In the genomic region with DNA sequence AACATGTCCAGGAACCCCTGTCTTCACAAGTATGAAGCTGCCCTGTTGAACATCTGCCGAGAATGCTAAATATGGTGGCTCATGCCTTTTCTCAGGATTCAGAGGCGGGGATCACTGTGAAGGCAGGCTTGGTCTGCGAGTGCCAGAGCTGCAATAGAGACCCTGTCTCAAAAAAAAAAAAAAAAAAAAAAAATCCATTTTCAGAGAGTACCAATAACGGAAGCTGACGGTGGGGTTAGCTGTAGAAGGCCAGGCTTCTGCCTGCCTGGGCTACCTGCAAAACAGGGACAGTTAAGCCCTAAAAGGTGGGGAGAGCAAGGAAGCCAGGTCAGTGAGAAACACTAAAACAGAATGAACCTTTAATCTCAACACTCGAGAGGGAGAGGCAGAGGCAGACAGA, we compare ENCODE assay signal across 9 mouse cellular contexts. TPM values are rescaled to one million over a fixed set of nuclear protein-coding genes. Genes with fewer than 3 reads are reported as not detected.
DNase-seq lines count a peak whose midpoint lies in the region; ATAC-seq and TF ChIP-seq lines count a peak whose summit lies in the region.
"Had no signal": no experiment of that assay in that cellular context is flagged by ENCODE, and none has a peak within 500 bp of the region (broad histone marks: within the 10 kb centered on the region; RNA-seq: fewer than 3 reads in every experiment).

No protein-coding gene starts in this region.

- 0 out of 2 replicates have a peak, but pooled peaks cover 3% of the 10 kb centered on the region for H3K4me1 ChIP-seq in testis, adult 2 months (ENCODE audit: control insufficient read depth, insufficient read depth, low read length)
- peaks cover 12% of the 10 kb centered on the region for H3K4me1 ChIP-seq in forebrain, embryonic 12.5 days
- peaks cover 45% of the 10 kb centered on the region for H3K4me1 ChIP-seq in liver, embryonic 12.5 days
- H3K4me1 ChIP-seq in stomach, postnatal 0 days (replicated peaks; ENCODE audit: control insufficient read depth, insufficient read depth), result peaks cover 5% of the 10 kb centered on the region; the same call in 1 of the 2 replicates

- peak overlapping the region; percentile 92 for H3K4me3 ChIP-seq in testis, adult 2 months (ENCODE audit: control insufficient read depth, low read depth, low read length)
- H3K4me3 ChIP-seq in forebrain, embryonic 12.5 days (replicated peaks), result peak overlapping the region; percentile 90
- H3K4me3 ChIP-seq in liver, embryonic 12.5 days, result peak overlapping the region; percentile 91
- H3K4me3 ChIP-seq in stomach, postnatal 0 days (ENCODE audit: low read depth, low read length), result no peak overlapping the region

- peak overlapping the region; percentile 91; the same call in 1 of the 2 replicates for H3K27ac ChIP-seq in testis, adult 2 months (ENCODE audit: control insufficient read depth, insufficient read depth, low read depth, low read length)
- H3K27ac ChIP-seq in forebrain, embryonic 12.5 days, result no peak overlapping the region; the same call in 1 of the 2 replicates
- peak overlapping the region; percentile 76; the same call in 1 of the 2 replicates for H3K27ac ChIP-seq in liver, embryonic 12.5 days
- H3K27ac ChIP-seq in stomach, postnatal 0 days (replicated peaks), result no peak overlapping the region

- no peak for ATAC-seq in forebrain, embryonic 12.5 days (ENCODE audit: low FRiP score)
- ATAC-seq in liver, embryonic 12.5 days, result no peak
- no peak for ATAC-seq in stomach, postnatal 0 days (ENCODE audit: low FRiP score, low TSS enrichment)
- no peak for ATAC-seq in monocyte, adult 5-6 weeks (replicated peaks; ENCODE audit: insufficient number of reproducible peaks, low FRiP score, low TSS enrichment, poor library complexity, severe bottlenecking)

- no peak for DNase-seq in testis, postnatal 14 days (ENCODE audit: low spot score)
- no peak for DNase-seq in stomach, postnatal 0 days (ENCODE audit: low spot score)
- DNase-seq in right cerebral cortex, postnatal 4 days, result no peak
- no peak for DNase-seq in left cerebral cortex, adult 18-20 months (ENCODE audit: low spot score in 2 of 2)

- 98% methylated on average over 6 of the region's 6 CpGs for WGBS in forebrain, embryonic 12.5 days
- 51% methylated on average over 6 of the region's 6 CpGs for WGBS in liver, embryonic 12.5 days (ENCODE audit: insufficient replicate concordance)
- 91% methylated on average over 6 of the region's 6 CpGs for WGBS in stomach, postnatal 0 days

- H3K9ac ChIP-seq in forebrain, embryonic 12.5 days, result no peak overlapping the region
- peak overlapping the region; percentile 73 for H3K9ac ChIP-seq in liver, embryonic 12.5 days
- no peak overlapping the region for H3K9ac ChIP-seq in stomach, postnatal 0 days (ENCODE audit: low read length)

- no peak for TF ChIP-seq EP300 in stomach, postnatal 0 days (optimal IDR thresholded peaks at IDR 0.05)

- peak overlapping the region; percentile 70 for H3K4me2 ChIP-seq in forebrain, embryonic 12.5 days
- peak overlapping the region; percentile 90 for H3K4me2 ChIP-seq in liver, embryonic 12.5 days
- H3K4me2 ChIP-seq in stomach, postnatal 0 days (replicated peaks; ENCODE audit: low read depth), result peak overlapping the region; percentile 56

- H3K27me3 ChIP-seq in testis, adult 2 months (ENCODE audit: control insufficient read depth, insufficient read depth, low read length), result no peaks in the 10 kb centered on the region
- H3K27me3 ChIP-seq in forebrain, embryonic 12.5 days, result no peaks in the 10 kb centered on the region
- H3K27me3 ChIP-seq in liver, embryonic 12.5 days (replicated peaks), result no peaks in the 10 kb centered on the region
- H3K27me3 ChIP-seq in stomach, postnatal 0 days (ENCODE audit: control insufficient read depth, insufficient read depth, low read length), result no peaks in the 10 kb centered on the region

- no peak for TF ChIP-seq POLR2A in testis, adult 2 months (IDR thresholded peaks at IDR 0.05; ENCODE audit: control insufficient read depth, low read depth, low read length)

- H3K9me3 ChIP-seq in forebrain, embryonic 12.5 days, result no peaks in the 10 kb centered on the region
- no peaks in the 10 kb centered on the region for H3K9me3 ChIP-seq in liver, embryonic 12.5 days (replicated peaks)
- H3K9me3 ChIP-seq in stomach, postnatal 0 days (ENCODE audit: control insufficient read depth, low read length), result no peaks in the 10 kb centered on the region

- peaks cover 3% of the 10 kb centered on the region for H3K36me3 ChIP-seq in testis, adult 2 months (ENCODE audit: control insufficient read depth, insufficient read depth, low read length)
- H3K36me3 ChIP-seq in forebrain, embryonic 12.5 days (replicated peaks), result peaks cover 26% of the 10 kb centered on the region
- peaks cover 34% of the 10 kb centered on the region for H3K36me3 ChIP-seq in liver, embryonic 12.5 days
- H3K36me3 ChIP-seq in stomach, postnatal 0 days (ENCODE audit: control insufficient read depth, insufficient read depth, low read length), result peaks cover 21% of the 10 kb centered on the region

- TF ChIP-seq CTCF in testis, adult 2 months (IDR thresholded peaks at IDR 0.05; ENCODE audit: control insufficient read depth, insufficient read depth, insufficient replicate concordance, low read depth, low read length), result no peak
- no peak for TF ChIP-seq CTCF in stomach, postnatal 0 days (IDR thresholded peaks at IDR 0.05; ENCODE audit: low read depth)

RNA-seq across cellular contexts. Expression of a gene that starts 0.8 kb away (rescaled TPM):
- polyA plus RNA-seq in testis, adult 2 months (2012; rRNA removed), result 312 and 337 TPM in 2 replicates
- 650 and 690 TPM in 2 replicates for polyA plus RNA-seq in forebrain, embryonic 12.5 days (2016; fragmentation: Nextera tagmentation; extraction: Ambion mirVana)
- polyA plus RNA-seq in liver, embryonic 12.5 days (2016; fragmentation: Nextera tagmentation; extraction: Ambion mirVana), result 751 and 752 TPM in 2 replicates
- polyA plus RNA-seq in stomach, postnatal 0 days (2015; fragmentation: Nextera tagmentation; extraction: Ambion mirVana), result 726 and 771 TPM in 2 replicates
- 1,908 to 2,689 TPM (median 2,348 TPM) in 3 replicates for total RNA-seq in monocyte, adult 5-6 weeks (2017)
- total RNA-seq in left cerebral cortex, adult 18-20 months (2021), result 100 to 1,000 TPM; 302 to 311 TPM

RNA-seq across cellular contexts. Expression of a gene that starts 12.9 kb away (rescaled TPM):
- 10.7 and 10.9 TPM in 2 replicates for polyA plus RNA-seq in testis, adult 2 months (2012; rRNA removed)
- polyA plus RNA-seq in forebrain, embryonic 12.5 days (2016; fragmentation: Nextera tagmentation; extraction: Ambion mirVana), result 29.0 and 30.2 TPM in 2 replicates
- 17.9 and 19.2 TPM in 2 replicates for polyA plus RNA-seq in liver, embryonic 12.5 days (2016; fragmentation: Nextera tagmentation; extraction: Ambion mirVana)
- 17.2 and 18.1 TPM in 2 replicates for polyA plus RNA-seq in stomach, postnatal 0 days (2015; fragmentation: Nextera tagmentation; extraction: Ambion mirVana)
- 11.4 to 33.2 TPM (median 23.3 TPM) in 3 replicates for total RNA-seq in monocyte, adult 5-6 weeks (2017)
- total RNA-seq in left cerebral cortex, adult 18-20 months (2021), result 10 to 100 TPM; 13.1 to 16.2 TPM

RNA-seq across cellular contexts. Expression of a gene that starts 13.4 kb away (rescaled TPM):
- 1.2 and 1.4 TPM in 2 replicates for polyA plus RNA-seq in testis, adult 2 months (2012; rRNA removed)
- polyA plus RNA-seq in forebrain, embryonic 12.5 days (2016; fragmentation: Nextera tagmentation; extraction: Ambion mirVana), result 0.22 and 0.23 TPM in 2 replicates
- 17.3 and 18.0 TPM in 2 replicates for polyA plus RNA-seq in liver, embryonic 12.5 days (2016; fragmentation: Nextera tagmentation; extraction: Ambion mirVana)
- 0.57 and 0.85 TPM in 2 replicates for polyA plus RNA-seq in stomach, postnatal 0 days (2015; fragmentation: Nextera tagmentation; extraction: Ambion mirVana)
- total RNA-seq in monocyte, adult 5-6 weeks (2017), result not detected in 3 replicates
- total RNA-seq in left cerebral cortex, adult 18-20 months (2021), result under 1 TPM; 0.30 to 0.58 TPM
- total RNA-seq: neutrophil, adult 5-6 weeks had no signal

RNA-seq across cellular contexts. Expression of a gene that starts 38.5 kb away (rescaled TPM):
- 3.8 and 4.1 TPM in 2 replicates for polyA plus RNA-seq in testis, adult 2 months (2012; rRNA removed)
- 41.6 and 44.1 TPM in 2 replicates for polyA plus RNA-seq in forebrain, embryonic 12.5 days (2016; fragmentation: Nextera tagmentation; extraction: Ambion mirVana)
- 53.8 and 55.4 TPM in 2 replicates for polyA plus RNA-seq in liver, embryonic 12.5 days (2016; fragmentation: Nextera tagmentation; extraction: Ambion mirVana)
- polyA plus RNA-seq in stomach, postnatal 0 days (2015; fragmentation: Nextera tagmentation; extraction: Ambion mirVana), result 50.9 and 55.2 TPM in 2 replicates
- total RNA-seq in monocyte, adult 5-6 weeks (2017), result 2.1 to 9.3 TPM (median 4.4 TPM) in 3 replicates
- 10 to 100 TPM; 36.5 to 37.2 TPM for total RNA-seq in left cerebral cortex, adult 18-20 months (2021)

RNA-seq across cellular contexts. Expression of a gene that starts 54.2 kb away (rescaled TPM):
- polyA plus RNA-seq in testis, adult 2 months (2012; rRNA removed), result 295 and 340 TPM in 2 replicates
- not detected in 2 replicates for polyA plus RNA-seq in forebrain, embryonic 12.5 days (2016; fragmentation: Nextera tagmentation; extraction: Ambion mirVana)
- polyA plus RNA-seq in liver, embryonic 12.5 days (2016; fragmentation: Nextera tagmentation; extraction: Ambion mirVana), result not detected in 2 replicates
- not detected in 2 replicates for polyA plus RNA-seq in stomach, postnatal 0 days (2015; fragmentation: Nextera tagmentation; extraction: Ambion mirVana)
- 1.6 TPM in 1 of 3 replicates, not detected in the others for total RNA-seq in monocyte, adult 5-6 weeks (2017)
- under 1 TPM; 0.72 to 0.82 TPM for total RNA-seq in left cerebral cortex, adult 18-20 months (2021)
- total RNA-seq: neutrophil, adult 5-6 weeks had no signal

Comparison
In these comparisons a context has a peak if more than half of its experiments do, and no peak if none do; other contexts are left out.
1. H3K27ac ChIP-seq: peak in testis, adult 2 months (single experiment) and liver, embryonic 12.5 days (single experiment); none in forebrain, embryonic 12.5 days (single experiment) and stomach, postnatal 0 days (single experiment).
2. Peak in every context shown above with its lines, with median percentiles within 50 percentile points of each other: H3K4me2 ChIP-seq.